Mouse (Mus musculus) brain, embryonic 18.5 days (tissue): ENCODE data around the gene Lipe.
A peak's percentile ranks its signal among the peaks of the same experiment; 100 is the strongest.
"Not testable (repeated sequence)": the region's sequence is repeated elsewhere in the genome, so short reads cannot be mapped to it uniquely, and the experiment has no call there.

Source experiments
- DNase-seq: peaks from one replicate; pipeline ENCODE4 v3.0.0-alpha.2; 2012; ENCODE audit warnings: low read depth, low spot score

Gene Lipe

DNA sequence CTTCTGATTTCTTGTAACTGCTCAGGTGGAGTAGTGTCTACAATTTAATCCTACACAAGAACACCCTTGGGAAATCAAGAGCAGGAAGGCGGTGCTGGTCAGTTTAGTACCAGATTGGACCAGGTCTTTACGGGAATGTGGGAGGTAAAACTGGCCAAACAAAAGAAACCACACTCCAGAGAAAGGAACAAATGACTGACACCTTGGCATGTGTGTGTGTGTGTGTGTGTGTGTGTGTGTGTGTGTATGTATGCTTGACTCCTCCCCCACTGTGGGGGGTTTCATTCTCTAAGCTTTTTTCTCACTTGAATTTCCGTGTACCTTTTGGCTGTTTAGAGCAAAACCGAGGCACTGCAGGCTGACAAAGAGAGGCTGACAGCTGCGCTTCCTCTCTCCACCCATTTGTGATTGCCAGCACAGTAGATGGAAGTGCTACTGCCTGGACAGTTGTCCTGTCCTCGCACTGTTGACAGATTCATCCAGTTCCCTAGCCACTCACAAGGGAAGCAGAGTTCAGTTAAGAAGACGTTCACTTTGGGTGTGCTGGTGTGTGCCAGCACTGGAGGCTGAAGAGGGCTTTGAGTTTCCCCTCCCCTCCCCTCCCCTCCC, 14.4 kb upstream of the Lipe start, which contains the start of gene Cxcl17:
Cxcl17 (minus strand) TSS at position 54 of the 609 bp plus-strand sequence.
- no peak for DNase-seq

DNA sequence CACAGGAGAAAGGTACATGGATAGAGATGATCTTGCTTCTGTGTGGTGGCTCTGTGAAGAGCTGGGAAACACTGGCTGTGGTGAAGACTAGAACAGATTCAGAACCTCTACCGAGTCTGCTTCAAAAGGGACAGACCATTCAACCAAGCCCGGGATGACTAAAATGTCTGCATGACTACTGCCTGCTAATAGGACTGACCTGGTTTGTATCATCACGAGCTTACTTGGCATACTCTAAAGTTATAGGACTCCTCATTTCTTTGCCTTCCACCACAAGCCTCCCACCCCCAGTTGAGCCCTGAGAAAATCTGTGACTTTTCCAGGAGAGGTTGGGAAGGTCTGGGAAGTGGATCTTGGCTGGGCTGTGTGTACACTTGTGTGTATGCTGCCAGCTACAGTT, 13.4 kb upstream of the Lipe start:
- DNase-seq: no peak

DNA sequence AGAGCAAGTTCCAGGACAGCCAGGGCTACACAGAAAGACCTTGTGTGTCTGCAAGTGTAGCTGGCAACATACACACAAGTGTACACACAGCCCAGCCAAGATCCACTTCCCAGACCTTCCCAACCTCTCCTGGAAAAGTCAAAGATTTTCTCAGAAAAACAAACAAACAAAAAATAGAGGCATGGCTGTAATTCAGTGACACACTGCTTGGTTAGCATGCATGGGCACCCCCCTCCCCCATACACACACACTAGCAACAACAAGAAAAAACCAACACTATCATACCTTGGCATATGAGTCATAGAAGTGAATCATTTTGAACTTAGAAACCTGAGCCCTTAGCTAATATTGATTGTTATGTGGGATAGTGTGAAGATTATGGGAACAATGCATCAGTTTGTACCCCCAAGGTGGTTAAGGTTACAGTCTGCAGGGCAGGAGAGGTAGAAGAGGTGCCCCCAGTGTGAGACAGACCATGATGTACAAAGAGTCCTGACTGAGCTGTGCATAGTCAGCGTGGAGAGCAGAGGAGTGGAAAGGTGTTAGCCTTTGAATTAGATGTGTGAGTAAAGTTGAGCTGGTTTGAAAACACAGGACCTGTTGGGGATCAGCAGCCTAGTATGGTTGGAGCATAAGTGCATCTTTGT, 12.6 kb upstream of the Lipe start:
- DNase-seq: no peak

DNA sequence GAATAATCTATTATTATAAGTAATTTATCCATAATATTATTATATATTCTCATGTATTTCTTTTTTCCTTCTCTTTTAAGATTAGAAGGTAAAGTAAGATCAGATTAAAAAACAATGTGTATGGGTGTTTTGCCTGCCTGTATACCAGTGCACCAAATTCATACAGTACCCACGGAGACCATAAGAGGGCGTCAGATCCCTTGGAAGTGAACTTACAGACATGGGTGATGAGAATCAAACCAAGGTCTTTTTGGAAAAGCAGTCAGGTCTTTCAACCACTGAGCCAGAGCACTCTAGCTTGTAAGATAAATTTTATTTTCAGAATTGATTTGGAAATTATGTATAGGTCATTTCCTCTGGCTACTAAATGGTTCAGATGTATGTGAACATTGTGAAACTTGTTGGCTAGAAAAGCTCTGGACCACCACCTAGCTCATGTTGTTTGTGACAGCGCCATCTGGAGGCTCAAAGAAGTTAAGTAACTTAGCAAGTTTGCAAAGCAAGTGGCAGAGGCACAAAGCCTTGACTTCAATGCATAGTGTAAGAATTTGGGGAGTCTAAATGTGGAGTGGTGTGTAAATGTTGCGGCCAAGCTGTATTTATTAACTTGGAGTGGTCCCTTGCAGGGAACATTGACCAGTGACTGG, 10.7 kb upstream of the Lipe start:
- no peak for DNase-seq

DNA sequence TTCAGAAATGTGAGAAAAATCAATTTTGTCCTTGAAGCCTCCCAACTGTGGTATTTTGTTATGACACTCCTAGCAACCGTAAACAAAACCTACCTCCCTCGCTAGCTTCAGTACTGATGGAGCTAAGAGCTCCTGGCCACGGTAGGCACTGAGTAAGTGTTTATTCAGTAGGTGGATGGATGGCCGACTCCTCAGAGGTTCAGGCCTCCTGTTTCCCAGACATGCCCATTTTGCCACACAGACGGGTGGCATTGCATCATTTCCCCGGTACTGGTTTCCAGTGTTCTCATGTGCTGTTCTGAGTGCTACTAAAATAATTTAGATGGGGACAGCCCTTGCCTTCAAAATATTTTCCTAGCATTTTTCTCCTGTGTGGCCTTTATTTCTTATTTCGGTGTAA, 8.0 kb upstream of the Lipe start:
- DNase-seq: no peak

DNA sequence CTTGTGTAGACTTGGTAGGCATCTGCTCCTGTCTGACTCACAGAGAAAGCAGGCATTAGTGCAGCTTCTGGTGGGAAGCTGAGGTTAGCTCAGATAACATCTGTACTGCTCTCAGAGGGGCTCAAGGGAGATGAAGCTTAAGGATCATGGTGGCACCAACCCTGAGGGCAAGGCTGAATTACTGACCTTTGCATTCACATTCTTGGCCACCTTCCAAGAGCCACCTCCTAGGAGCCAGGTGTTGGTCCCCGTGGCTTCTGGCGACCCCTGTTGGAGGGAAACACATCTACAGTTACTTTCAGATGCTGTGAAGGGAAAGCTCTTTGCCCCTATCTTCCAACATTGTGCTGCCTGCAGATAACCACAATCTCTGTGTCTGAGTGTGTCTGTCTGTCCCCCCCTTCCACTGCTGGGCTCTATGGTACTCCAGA, 4.2 kb upstream of the Lipe start:
- DNase-seq: no peak

DNA sequence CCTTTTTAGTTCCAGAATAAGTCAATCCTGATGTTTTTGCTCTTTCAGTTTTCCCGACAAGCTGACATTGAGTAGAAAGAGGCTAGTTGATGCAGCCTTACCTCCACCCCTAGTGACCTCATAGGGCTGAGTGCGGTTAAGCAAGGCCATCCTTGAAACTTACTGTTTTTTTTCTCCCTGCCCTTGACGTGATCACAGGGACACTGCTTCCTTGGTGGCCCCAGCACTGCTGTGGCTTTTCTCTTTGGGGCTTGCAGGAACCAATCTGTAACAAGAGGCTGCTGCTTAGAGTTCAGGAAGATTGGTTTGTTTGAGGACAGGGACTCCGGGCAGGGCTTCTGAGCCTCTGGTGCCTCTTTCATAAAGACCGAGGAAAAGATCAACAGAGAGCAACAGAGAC, 3.5 kb upstream of the Lipe start:
- DNase-seq: no peak

DNA sequence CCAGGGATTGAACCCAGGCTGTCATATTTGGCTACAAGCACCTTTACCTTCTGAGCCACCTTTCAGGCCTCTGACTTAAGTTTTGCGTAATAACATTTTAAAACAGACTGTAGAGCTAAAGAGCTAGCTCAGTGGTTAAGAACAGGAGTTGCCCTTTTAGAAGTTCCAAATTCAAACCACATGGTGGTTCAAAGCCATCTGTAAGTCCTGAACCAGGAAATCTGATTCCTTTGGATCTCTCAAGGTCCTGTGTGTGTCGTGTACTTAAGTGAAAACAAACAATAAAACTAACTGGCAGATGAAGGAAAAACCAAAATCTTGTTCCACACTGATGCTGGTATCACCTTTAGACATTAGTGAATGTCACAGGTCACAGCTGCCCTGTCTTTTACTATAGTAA, 3.0 kb upstream of the Lipe start:
- DNase-seq: no peak

DNA sequence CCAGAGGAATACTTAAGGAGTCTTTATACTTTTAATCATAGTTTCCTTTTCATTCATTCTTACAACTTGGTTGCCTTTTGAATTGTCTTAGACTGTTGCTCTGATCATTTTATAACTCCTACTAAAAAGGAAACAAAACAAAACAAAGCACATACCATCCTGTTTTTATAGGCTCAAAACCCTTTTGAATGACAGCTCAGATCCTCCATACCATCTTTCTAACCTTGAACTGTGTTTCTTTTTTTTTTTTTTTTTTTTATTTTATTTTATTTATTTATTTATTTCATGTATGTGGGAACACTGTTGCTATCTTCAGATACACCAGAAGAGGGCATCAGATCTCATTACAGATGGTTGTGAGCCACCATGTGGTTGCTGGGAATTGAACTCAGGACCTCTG, 518 bp upstream of the Lipe start:
- DNase-seq: not testable (repeated sequence)

DNA sequence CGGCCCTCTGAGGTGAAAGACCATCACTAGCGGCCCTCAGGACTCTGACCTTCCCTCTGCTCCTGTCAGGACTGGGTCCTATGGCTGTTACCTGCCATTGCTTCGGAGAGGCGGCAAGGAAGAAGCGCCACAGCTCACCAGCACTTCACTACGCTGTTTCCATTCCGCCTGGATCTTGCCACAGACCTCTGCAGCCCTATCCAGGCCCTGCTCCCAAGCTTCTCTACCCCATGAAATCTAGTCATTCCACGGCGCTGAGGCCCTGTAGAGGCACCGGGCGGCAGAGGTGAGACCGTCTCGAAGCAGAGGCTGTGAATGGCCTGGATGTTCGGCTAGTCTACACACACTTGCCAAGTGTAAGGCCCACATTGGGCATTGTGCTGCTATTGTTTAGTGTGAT, 1.9 kb downstream of the Lipe start:
- DNase-seq: no peak

DNA sequence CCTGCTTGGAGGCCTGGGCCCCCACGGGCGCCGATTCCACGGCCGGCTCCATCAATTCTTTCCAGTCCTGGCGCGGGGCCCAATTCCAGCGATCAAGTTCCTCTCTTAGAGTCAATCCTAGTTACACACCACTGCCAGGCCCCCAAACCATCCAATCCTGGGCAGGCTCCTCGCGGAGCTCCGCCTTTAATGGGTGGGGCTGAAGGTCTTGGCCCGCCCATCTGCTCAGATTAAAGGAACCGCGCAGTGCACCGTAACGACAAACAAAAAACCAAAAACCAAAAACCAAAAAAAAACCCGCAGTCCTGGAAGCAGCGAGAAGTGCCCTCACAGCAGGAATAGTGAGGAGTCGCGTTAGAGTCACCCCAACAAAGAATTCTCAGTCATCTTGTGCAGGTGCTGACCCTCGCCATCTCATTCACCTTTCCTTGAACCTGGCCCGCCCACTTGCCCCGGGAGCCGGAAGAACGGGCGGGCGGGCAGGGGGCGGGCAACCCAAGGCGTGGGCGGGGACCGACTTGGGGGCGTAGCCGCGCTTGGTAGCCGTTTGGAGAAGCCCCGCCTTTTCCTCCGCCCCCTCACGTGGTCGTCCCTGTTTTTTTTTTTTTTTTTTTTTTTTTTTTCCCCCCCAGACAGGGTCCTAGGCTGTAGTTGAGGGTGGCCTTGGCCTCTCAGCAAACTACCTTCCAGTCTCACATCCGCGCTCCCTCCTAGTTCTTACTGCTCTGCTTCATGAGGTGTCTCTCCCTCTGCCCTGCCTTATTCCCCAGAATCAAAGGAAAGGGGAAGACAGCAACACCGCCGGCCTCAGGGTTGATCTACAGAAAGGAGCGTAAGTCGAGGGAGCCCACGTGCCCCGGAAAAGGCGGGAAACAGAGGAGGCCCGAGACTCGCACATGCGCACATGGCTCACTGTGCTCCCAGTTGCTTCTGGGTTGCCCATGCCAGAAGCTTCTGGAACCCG, 2.7 kb downstream of the Lipe start:
- peak; percentile 94 for DNase-seq

DNA sequence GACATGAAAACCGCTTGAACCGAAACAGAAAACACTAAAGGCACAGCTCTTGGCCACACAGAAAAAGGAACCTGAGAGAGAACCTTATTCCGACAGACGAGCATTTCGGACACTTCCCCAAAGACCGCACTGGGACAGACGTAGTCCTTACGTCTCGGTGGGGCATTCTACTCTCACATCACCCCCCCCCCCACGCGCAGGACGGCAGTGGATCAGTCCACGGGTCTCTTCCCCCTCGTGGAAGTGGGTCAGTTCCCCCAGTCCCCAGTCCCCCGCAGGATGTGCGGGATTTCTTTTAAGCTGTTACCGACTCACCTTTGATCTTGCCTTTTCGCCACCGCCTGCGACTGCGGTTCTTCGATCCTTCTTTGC, 3.3 kb downstream of the Lipe start:
- DNase-seq: no peak

DNA sequence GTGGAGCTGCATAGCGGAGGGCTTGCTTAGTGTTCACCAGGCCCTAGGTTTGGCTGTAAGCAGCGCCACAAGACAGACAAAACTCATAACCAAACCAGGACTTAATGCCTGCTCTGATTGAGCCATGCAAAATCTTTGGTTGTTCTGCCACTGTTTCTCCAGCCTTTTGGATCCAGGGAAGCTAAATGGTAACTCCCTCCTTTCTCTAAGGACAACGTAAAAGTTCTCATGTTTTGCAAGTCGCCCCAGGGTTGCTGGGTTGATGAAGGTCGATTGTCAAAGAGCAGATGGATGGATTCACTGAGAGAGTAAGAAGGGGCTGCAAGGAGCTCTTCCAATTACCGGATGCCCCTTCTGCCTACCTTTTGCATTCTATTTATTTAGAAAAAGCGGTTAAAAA, 3.8 kb downstream of the Lipe start:
- DNase-seq: no peak

DNA sequence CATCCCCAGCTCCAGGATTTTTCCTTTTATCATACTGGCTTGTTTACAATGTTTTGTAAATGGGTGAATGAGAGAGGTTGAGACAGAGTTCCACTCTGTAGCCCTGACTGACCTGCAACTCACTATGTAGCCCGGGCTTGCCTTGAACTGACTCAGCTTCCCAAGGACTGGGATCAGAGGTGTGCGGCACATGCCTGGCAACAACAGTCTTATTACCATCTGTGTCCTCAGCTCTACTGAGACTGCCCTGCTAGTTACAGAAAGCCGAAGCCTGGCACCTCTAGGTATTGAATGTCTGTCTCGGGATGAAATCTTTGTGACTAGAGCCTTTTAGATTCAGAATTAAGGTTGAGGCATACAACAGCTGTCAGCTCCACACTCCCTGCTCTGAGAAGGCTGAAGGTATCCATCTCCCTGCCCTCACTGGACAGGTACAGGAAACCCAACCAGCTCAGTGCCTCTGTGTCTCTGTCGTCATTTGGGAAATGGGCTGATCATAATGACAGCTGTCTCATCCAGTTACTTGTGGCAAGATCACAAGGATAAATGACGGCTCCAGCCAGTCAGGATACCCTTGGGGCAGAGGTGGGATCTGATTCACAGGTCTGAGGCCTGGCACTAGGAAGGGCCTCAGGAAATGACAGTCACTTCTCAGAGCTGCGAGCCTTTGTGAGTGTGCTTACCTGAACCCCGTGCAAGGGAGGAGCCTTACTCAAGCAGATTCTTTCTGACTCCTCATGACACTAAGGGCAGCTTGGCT, 4.9 kb downstream of the Lipe start:
- DNase-seq: no peak

DNA sequence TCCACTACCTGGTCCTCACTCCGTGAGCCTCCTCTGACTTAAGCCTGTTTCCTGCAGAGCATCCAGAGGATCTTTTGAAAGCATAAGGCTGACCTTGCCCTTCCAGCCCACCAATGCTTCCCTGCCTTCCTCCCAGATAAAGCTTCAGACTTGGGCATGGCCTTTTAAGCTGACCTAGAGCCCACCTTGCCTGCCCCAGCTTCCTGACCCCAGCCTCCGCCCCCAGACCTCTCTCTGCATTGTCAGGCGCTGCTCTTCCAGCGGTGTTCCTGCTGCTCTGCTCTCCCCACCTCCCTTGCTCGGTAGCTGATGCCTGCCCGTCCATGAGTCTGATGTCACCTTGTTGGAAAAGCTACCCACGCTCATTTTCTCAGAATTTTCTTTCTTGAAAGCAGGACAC, 5.7 kb downstream of the Lipe start:
- DNase-seq: no peak

DNA sequence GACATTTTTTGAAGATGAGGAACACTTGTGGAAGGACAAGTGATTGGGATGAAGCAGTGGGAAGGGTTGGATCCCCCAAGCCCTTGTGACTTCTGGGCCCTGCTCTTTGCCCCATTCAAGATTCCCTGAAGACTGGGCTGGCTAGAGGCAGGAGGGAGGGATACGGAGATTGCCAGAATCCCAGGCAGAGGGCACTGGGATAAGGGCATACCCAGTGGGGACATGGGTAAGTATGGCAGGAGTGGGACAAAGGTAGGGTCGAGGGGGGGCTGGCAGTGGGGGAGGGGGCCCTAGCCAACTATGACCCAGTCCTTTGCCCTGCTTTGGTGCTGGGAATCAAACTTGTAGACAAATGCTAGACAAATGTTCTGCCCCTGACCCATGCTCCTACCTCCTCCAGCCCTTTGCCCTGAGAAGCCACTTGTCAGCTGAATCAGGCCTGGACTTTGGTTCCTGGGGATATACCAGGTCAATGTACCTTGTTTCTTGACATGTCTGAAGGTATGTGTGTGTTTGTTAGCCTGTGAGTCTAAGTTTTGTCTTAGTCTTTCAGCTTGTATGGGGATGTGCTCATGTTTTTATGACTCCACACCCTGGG, 6.6 kb downstream of the Lipe start:
- no peak for DNase-seq

DNA sequence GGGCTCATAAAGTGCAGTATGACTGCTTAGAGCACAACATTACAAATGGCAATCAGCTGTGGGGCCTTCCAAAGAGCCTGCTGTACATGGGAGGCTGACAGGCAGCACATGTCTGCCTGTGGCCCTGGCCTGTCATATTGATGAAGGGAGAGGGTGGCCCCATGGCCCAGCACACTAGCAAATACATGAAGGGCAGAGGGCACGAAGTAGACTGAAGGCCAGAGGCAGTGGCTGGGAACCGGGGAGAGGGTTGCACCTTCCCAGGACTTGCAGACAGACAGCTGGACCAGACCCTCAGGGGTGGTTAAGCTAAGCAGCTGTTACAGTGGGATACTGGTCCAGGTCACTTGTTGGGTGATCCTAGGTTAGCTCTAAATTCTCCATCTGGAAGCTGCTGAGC, 7.5 kb downstream of the Lipe start:
- no peak for DNase-seq

DNA sequence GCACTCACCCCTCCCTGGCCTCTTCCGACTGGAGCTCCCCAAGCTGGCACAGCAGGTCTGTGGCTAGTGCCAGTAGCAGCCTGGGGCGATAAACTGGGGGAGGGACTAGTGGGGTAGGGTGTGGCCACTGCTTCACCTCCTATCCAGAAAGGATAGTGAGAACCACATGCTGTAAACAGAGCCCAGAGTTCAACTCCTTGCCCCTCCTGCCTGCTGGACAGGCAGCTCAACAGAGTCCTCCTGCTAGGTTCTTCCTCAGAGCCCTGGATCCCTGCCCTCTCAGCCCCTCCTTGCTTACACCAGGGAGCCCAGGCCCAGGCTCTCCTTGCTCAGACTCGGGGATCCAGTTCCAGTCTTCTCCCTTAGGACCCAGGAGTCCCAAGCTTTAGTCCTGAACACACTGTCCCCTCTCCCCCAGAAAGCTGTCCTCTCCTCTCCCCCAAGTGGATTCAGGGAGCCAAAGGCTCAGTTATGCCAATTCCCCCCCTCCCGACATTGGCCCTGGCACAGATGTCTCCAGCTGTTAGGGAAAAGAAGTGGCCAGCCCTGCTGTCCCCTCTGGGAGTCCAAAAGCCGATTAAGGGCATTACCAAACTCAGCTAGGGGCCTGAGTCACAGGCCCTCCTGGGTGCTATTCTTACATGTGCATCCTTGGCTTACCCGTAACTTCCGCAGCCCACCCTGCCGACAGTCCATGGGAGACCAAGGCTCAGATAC, 8.3 kb downstream of the Lipe start:
- no peak for DNase-seq

DNA sequence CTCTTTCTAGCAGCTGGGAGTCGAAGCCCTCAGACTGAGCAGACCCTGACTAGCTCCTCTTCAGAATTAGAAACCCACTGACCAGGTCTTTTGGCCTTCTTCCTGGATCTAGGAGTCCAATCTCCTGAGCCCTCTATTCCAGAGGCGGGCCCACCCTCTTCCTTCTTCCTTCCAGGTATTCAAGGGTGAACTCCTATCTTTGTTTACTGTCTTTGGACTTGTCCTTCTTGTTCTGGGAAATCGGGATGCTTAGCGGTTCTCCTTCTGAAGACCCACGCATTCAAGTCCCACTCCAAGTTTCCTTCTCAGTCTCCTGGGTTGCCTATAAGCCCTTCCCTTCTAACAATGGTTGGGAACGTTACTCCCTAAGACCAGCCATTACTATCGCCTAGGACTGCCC, 9.6 kb downstream of the Lipe start:
- no peak for DNase-seq

DNA sequence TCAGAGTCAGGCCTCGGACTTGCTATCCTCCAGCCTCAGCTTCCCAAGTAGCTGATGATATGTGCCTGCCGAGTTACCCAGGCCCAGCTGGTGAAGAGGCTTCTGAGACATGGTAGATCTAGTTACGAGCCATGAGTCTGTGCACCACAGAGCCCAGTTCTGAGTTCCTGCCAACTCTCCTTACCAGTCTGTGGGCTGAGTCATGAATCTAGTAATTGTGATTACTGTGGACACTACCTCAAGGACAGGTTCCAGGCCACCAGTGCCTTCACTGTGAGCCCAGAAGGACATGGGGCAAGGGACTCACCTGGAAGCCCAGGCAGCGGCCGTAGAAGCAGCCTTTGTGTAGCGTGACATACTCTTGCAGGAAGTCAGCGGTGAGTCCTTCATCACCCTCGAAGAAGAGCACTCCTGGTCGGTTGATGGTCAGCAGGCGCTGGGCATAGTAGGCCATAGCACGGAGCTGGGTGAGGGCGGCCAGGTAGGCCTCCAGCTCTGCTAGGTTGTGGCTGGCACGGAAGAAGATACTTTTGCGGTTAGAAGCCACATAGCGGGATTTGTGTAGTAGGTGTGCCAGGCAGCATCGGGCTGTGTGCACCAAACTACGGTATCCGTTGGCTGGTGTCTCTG, 10.6 kb downstream of the Lipe start:
- DNase-seq: no peak
